Mouse (Mus musculus) liver, embryonic 14.5 days (tissue): ENCODE measurements around the gene Ctsl. TPM values are rescaled to one million over a fixed set of nuclear protein-coding genes. Genes with fewer than 3 reads are reported as not detected.

ENCODE experiments used
- ATAC-seq: fragments of 200-750 bp; cut with Nextera tagmentation; 2 replicates; pipeline ENCODE4 v1.8.0; 2017; ENCODE audit warnings: moderate number of reproducible peaks, mild to moderate bottlenecking, moderate library complexity; ENCODE audit not compliant: insufficient read depth
- DNase-seq, 3 experiments: peaks; one replicate each; pipeline ENCODE4 v3.0.0-alpha.2; 2012 to 2013; ENCODE audit warnings: low read depth in 3 of 3, low spot score in 3 of 3
- H3K27ac ChIP-seq: fragments of 300-500 bp; sonication (generic); 2 replicates; pipeline ENCODE4 v1.5.1; 2014; ENCODE audit warnings: moderate library complexity, mild to moderate bottlenecking, control low read depth, inconsistent platforms
- H3K27me3 ChIP-seq: fragments of 300-500 bp; sonication (generic); 2 replicates; pipeline ENCODE4 v1.6.1; 2014; ENCODE audit warnings: mild to moderate bottlenecking, low read length, moderate library complexity; ENCODE audit not compliant: control insufficient read depth, insufficient read depth
- H3K36me3 ChIP-seq: fragments of 300-500 bp; sonication (generic); replicated peaks from 2 replicates; pipeline ENCODE4 v1.6.1; 2014; ENCODE audit warnings: low read depth; ENCODE audit not compliant: control insufficient read depth, insufficient read depth
- H3K4me1 ChIP-seq, 2 experiments: fragments of 200-500 bp in 1 of 2; fragments of 300-500 bp in 1 of 2; sonication (generic) in 1 of 2; replicated peaks; 2 replicates each; pipeline ENCODE4 v1.6.1; 2012 to 2014; ENCODE audit warnings: antibody characterized with exemption in 1 of 2, inconsistent platforms in 1 of 2, low read length in 1 of 2; ENCODE audit not compliant: control insufficient read depth in 2 of 2, insufficient read depth in 2 of 2
- H3K4me2 ChIP-seq: fragments of 300-500 bp; sonication (generic); 2 replicates; pipeline ENCODE4 v1.6.1; 2014; ENCODE audit warnings: low read depth, mild to moderate bottlenecking, control low read depth, moderate library complexity
- H3K4me3 ChIP-seq, 2 experiments: fragments of 200-500 bp in 1 of 2; fragments of 300-500 bp in 1 of 2; sonication (generic) in 1 of 2; 2 replicates each; pipeline ENCODE4 v1.5.1; 2012 to 2014; ENCODE audit warnings: low read depth in 2 of 2, low read length in 2 of 2, mild to moderate bottlenecking in 2 of 2, control low read depth in 1 of 2, inconsistent platforms in 1 of 2, moderate library complexity in 1 of 2; ENCODE audit not compliant: insufficient read depth in 1 of 2
- H3K9ac ChIP-seq: fragments of 300-500 bp; sonication (generic); replicated peaks from 2 replicates; pipeline ENCODE4 v1.6.1; 2014; ENCODE audit warnings: mild to moderate bottlenecking, control low read depth, moderate library complexity
- H3K9me3 ChIP-seq: fragments of 300-500 bp; sonication (generic); 2 replicates; pipeline ENCODE4 v1.6.1; 2016; ENCODE audit warnings: low read length, mixed read lengths; ENCODE audit not compliant: control insufficient read depth
- CTCF ChIP-seq: IDR thresholded peaks from 2 replicates; pipeline ENCODE4 v1.5.1; 2016; ENCODE audit warnings: antibody characterized with exemption, low read depth, control low read depth
- EP300 ChIP-seq: IDR thresholded peaks from 2 replicates; pipeline ENCODE4 v1.6.1; 2016; ENCODE audit warnings: antibody characterized with exemption, low read depth
- WGBS: fragments of 180-500 bp; shearing (Covaris S2); extraction: QIAGEN DNeasy Blood & Tissue Kit; methylation state at CpG from one replicate; pipeline ENCODE4 v1.1.7; 2014; ENCODE audit not compliant: insufficient replicate concordance; 5-methylcytosine and 5-hydroxymethylcytosine counted together
- polyA plus RNA-seq, 2 experiments: library from polyadenylated mRNA; depleted of rRNA in 1 of 2; stranded (reverse) in 1 of 2; unstranded in 1 of 2; fragments of >200 nt; fragmentation: Nextera tagmentation in 1 of 2; extraction: Ambion mirVana in 1 of 2; gene quantifications; 2 replicates each; pipeline versions ENCODE4 v1.2.1 to v1.2.3; 2012 to 2014

The Ctsl gene
- polyA plus RNA-seq, 2 experiments: 82.2 to 135 TPM

- Histone ChIP-seq H3K27ac (no peak overlapping the region; the same call in 1 of the 2 replicates), H3K9me3 (no peaks in the 10 kb centered on the region), H3K4me1 (peaks cover 14 to 28% of the 10 kb centered on the region in 2 experiments), H3K36me3 (no peaks in the 10 kb centered on the region), H3K27me3 (no peaks in the 10 kb centered on the region), H3K4me2 (peak overlapping the region; percentile 53), H3K4me3 (0 out of 4 replicates have a peak overlapping the region, but pooled peaks of 1 of the 2 experiments have one; percentile 16), H3K9ac (peak overlapping the region; percentile 34)
- DNase-seq (peak in 1 of 3 experiments; percentile 59), ATAC-seq (peak; percentile 65; the same call in 1 of the 2 replicates)
- TF ChIP-seq EP300: 0 out of 2 replicates have a peak, but pooled peaks have one; percentile 35
- no peak for TF ChIP-seq CTCF
- 22% methylated on average over 10 of the region's 10 CpGs for WGBS
These were observed 31.8 kb upstream of the Ctsl start for GRCm38 (mm10) chr13:64402504-64402949.

DNA sequence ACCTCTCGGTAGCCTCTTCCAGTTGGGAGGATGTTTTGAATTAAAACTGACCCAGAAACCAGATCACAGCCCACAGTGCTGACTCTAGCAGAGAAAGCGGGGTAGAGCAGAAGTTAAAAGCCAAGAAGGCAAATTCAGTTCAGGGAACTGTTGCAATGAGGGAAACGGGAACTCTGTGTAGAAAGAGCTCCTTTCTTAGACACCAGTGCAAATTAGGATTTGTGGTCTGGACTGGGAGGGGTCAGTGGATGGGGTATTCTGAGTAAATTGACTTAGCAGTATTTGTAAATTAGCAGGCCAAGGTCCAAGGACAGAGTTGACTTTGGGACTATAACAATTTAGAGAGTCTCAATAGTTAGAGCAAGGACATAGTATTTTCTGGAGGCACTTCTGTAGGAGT is 31.3 kb upstream of the Ctsl start:
- no peaks in the 10 kb centered on the region for H3K27me3 ChIP-seq

DNA sequence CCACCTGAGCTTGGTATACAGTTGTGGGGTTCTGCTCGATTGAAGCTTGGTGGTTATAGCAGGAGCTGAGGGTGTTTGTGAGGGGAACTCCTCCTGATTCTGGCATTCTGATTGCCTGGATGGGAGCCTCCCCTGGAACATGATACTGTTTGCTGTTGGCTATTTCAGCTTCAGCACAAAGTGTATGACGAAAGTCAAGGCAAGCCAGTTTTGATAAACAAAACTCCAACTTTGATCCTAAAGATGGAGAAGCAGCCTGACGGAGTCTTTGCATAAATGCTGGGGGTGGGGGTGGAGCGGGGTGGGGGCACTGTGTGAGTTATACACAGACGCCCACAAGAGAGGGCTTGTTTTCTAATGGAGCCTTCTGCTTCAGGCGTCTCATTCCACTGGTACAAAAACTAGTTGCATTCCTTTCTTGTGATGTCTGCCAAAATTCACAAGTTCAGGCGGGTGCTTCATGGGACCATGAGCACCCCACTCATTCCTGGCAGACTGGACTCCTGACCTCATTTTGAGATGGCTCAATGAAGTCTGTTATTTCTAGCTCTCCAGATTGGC is 30.2 kb upstream of the Ctsl start:
- no peak overlapping the region for H3K4me2 ChIP-seq
- no peak overlapping the region for H3K27ac ChIP-seq

More for the DNA sequence above, 31.3 kb upstream of the Ctsl start:
- TF ChIP-seq EP300 (no peak), CTCF (no peak)
- Histone ChIP-seq H3K4me2 (peak overlapping the region; percentile 53), H3K27ac (no peak overlapping the region), H3K36me3 (no peaks in the 10 kb centered on the region), H3K9ac (no peak overlapping the region), H3K4me3 (no peak overlapping the region), H3K9me3 (no peaks in the 10 kb centered on the region), H3K4me1 (peaks cover 14 to 26% of the 10 kb centered on the region in 2 experiments)
- WGBS: 13% methylated on average over 3 of the region's 3 CpGs
- peak; percentile 11; the same call in 1 of the 2 replicates for ATAC-seq
- no peak for DNase-seq

GRCm38 (mm10) chr13:64399906-64400305 is 29.2 kb upstream of the Ctsl start:
- no peak overlapping the region for H3K4me2 ChIP-seq
- H3K4me1 ChIP-seq: peaks cover 14 to 26% of the 10 kb centered on the region in 2 experiments
- H3K27ac ChIP-seq: no peak overlapping the region
- H3K36me3 ChIP-seq: no peaks in the 10 kb centered on the region
- 29% methylated on average over 3 of the region's 3 CpGs for WGBS
- no peak overlapping the region for H3K4me3 ChIP-seq
- TF ChIP-seq CTCF (no peak), EP300 (no peak)
- no peaks in the 10 kb centered on the region for H3K9me3 ChIP-seq
- no peak for DNase-seq
- H3K9ac ChIP-seq: no peak overlapping the region
- H3K27me3 ChIP-seq: no peaks in the 10 kb centered on the region
- no peak for ATAC-seq

More for the DNA sequence above, 30.2 kb upstream of the Ctsl start:
- TF ChIP-seq CTCF (no peak), EP300 (no peak)
- Histone ChIP-seq H3K4me1 (peaks cover 14 to 26% of the 10 kb centered on the region in 2 experiments), H3K4me3 (no peak overlapping the region), H3K36me3 (no peaks in the 10 kb centered on the region), H3K9ac (no peak overlapping the region), H3K27me3 (no peaks in the 10 kb centered on the region), H3K9me3 (no peaks in the 10 kb centered on the region)
- no peak for DNase-seq
- no peak for ATAC-seq
- 51% methylated on average over 7 of the region's 7 CpGs for WGBS

DNA sequence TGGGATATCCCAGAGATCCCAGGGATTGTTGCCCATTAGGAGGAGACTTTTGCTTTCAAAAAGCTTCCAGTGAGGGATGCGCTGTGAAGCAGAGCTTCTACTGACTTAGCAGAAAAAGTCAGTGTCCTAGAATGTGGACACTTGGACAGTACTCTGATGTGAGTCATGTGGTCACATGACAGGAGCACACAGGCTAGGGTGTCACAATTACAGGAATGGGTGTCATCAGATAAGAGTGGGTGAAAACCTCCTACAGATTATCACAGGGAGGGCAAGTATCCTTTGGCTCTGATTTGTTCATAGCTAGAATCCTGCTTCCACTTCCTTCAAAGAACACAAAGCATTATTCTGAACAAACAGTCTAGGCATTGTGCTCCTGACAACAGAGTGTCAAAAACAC is 27.4 kb upstream of the Ctsl start:
- TF ChIP-seq EP300 (no peak), CTCF (no peak)
- 83% methylated on average over 1 of the region's 1 CpGs for WGBS
- Histone ChIP-seq H3K9ac (no peak overlapping the region), H3K4me1 (peaks cover 10 to 24% of the 10 kb centered on the region in 2 experiments), H3K4me3 (no peak overlapping the region), H3K36me3 (no peaks in the 10 kb centered on the region), H3K27me3 (no peaks in the 10 kb centered on the region), H3K4me2 (no peak overlapping the region), H3K9me3 (no peaks in the 10 kb centered on the region), H3K27ac (no peak overlapping the region)
- DNase-seq: no peak
- ATAC-seq: no peak
